Mouse (Mus musculus) A20 (cell line): ENCODE measurements around the gene Dlgap5.

Experiments used
- DNase-seq: peaks from one replicate; pipeline ENCODE4 v3.0.0-alpha.2; 2011; ENCODE audit warnings: low read depth, low spot score

The Dlgap5 gene

DNA sequence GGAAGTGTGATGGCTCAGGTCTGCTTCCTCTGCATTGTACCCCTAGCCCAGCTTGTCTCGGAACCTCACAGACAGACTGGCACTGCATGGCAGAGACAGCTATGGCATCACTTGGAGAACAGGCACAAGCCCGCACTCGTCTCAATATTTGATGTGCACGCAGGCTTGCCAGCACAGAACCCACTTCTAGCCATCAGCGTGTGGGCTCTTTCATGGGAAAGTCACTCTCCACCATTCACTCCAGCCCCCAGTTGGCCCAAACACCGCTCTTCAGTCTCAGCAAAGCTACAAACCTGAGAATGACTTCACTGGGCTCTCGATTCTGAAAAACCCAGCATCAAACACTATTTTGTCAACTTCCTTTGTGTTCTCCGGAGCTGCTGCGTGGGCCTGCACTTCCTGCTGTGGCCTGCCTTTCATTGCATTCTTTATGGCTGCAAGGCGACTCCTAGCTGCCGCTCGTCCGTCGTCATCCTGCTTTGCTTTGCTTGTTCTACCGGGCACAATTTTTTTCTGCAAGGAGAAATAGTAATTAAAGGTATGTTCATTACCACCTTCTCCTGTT is 22.7 kb downstream of the Dlgap5 start:
- DNase-seq: no peak

- no peak for DNase-seq
Measured at GRCm38 (mm10) chr14:47395007-47395406, 23.2 kb downstream of the Dlgap5 start.

DNA sequence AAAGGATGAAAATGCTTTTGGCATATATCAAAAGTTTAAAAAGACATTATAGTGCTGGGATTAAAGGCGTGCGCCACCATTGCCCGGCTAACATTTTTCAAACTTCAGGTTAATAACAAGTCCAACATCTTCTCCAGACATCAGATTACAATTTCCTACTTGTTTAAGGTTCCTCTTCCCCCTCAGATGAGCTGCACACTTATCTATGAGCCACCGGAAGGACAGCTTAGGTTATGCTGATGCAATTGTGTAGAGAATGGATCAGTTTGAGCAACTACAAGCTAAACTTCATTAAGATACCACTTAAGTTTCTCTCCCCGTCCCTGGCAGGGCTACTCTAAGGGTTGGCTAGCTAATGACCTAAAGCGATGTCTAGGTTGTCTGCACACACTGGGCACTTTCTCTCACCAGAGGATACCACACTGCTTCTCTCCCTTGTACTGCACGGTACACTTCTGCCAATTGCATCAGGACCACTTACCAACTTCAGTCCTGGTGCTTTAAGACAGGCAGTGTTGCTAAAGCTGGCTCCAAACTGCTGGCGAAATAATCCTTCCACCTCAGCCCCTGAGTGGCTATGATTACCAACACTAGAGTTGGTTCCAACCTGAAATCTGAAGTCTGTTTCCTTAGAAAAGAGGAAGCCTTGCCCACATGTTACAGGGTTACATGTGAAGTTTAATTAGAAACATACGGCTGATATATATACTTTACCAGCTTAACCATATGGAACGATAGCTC is 24.7 kb downstream of the Dlgap5 start:
- DNase-seq: no peak

GRCm38 (mm10) chr14:47386125-47386524 is 32.1 kb downstream of the Dlgap5 start:
- no peak for DNase-seq

- DNase-seq: no peak
Measured at GRCm38 (mm10) chr14:47384653-47385052, 33.6 kb downstream of the Dlgap5 start.

DNA sequence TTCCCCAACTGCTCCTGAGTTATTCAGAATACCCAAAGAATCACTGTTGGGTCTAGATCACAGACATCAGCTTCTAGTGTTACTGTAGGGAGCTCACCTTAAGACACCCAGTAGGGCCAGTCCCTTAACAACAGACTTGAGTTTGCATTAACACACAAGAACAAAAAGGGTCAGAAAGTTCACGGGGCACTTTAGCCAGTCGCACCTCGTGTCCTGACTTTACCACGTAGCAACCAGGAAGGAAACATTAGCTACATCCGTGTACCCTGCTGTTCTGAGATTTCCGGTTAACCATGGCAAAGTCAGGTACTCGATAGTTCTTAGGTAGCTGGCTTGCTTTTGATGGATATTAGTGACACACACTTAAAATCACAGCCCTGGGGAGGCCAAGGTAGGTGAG is 34.3 kb downstream of the Dlgap5 start:
- no peak for DNase-seq

- no peak for DNase-seq
Measured at GRCm38 (mm10) chr14:47378336-47378735, 39.9 kb downstream of the Dlgap5 start.

GRCm38 (mm10) chr14:47376526-47376925 is 41.7 kb downstream of the Dlgap5 start:
- no peak for DNase-seq

DNA sequence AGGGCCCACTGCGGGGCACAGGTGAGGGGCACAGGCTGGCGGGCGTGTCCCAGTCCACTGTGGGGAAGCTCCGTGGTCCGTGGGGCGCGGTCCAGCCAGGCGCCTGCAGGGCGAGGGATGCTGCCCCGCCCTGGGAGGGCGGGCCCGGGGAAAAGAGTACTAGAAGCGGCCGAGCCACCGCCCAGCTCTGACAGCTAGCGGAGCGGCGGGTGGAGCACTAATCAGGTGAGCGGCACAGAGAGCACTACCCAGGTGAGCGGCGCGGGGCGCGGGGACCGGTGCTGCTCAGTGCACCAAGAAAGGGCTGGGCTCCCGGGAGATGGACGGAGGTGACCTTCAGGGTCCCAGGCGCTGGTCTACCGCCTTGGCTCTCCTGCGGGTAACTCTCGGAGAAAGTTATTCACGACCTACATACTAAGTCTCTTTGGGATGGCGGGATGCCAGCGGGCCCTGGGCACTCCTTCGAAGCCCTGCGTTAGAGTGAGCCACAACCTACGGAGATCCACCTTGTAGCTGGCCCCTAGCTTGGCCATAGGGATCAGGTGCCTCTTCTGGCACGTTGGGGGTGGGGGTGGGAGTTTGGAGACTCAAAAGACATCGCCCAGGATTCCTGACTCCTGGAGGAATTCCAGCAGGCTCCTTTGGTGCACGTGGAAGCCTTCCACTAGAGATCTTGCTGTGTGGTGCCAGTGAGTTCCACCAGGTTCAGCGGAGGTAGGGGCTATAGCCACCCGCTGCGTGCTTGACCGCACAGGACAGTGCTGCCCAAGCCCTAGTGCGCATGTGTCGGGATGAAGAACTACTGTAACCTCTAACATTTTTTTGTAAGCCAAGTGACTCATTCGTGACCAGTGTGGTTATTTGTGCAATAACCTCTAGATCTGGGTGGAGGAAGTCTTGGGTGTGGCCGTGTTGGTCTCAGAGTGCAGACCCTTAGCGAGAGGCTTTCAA is 44.2 kb downstream of the Dlgap5 start:
- no peak for DNase-seq

DNA sequence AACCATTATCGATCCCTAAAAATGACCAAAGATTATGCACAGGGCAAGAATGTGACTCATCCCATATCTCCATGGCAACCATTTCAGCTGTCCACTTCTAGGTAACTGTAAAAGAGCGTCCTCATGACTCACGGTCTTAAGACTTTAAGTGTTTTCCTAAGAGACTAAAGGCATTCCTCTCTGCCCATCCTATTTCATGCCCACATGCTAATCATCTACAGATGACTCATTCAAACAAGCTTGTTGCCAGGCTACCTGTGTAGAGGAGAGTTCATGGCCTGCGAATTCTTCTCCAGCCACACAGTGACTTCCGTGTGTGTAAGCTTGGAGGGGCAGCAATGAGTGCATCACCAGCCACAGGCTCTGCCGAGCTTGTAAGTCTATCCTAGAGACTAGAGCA is 46.5 kb downstream of the Dlgap5 start:
- no peak for DNase-seq

DNA sequence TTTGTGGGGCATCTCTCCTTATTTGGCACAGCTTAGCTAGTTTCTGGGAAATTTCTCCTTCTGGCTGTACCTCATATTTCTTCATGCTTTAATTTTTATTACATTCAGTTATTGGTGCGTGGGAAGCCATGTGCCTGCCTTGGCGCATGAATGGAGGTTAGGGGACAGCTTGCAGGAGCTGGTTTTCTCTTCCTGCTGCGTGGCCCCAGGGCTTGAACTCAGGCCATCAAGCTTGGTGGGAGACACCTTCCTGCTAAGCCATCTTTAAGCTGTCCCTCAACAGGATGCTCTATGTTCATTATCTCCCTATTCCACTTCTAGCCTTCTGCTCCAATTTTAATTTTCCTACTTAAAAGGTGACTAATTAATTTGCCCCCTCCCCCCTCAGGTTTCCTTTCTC is 47.4 kb downstream of the Dlgap5 start:
- DNase-seq: no peak

- no peak for DNase-seq
Measured at GRCm38 (mm10) chr14:47369741-47370140, 48.5 kb downstream of the Dlgap5 start.

DNA sequence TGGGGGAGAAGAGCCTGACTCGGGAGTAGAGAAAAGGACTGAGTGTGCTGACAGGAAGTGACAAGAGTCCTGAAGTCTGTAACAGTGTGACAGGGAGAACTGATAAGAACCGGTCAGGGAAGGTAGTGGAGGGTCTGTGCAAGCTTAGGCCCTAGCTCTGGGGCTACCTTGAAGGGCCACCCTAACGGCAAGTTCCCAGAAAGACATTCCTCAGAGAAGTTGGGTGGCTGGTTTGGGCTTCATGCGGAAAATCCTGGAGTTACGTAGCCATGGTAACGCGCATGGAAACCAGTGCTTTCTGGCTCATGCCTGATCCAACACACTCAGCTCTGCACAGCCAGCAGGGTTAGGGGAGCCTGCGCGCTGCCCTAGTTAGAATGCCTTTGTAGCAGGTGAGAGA is 50.7 kb downstream of the Dlgap5 start, which contains the start of gene Lgals3:
TSS of gene Lgals3 (plus strand) at position 291 of the 400 bp plus-strand sequence.
- DNase-seq: no peak

DNA sequence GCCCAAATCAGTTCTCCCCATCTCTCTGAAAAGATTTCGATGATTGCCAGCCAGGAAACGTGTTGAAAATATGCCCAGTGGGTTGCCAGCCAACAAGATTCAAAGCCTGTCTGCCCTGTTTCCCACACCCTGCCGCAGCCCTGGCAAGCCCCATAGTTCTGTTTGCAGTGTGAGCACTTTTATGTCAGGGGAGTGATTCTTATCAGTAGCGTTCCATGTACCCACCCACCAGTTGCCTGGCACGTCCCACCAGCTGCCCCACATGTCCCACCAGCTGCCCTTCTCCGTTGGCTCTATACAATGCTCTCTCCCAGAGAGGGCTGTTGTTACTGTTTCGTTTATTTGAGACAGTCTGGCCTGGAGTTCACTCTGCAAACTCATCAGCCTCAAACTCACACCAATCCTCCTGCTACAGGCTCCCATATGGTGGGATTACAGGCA is 51.3 kb downstream of the Dlgap5 start:
- DNase-seq: no peak

DNA sequence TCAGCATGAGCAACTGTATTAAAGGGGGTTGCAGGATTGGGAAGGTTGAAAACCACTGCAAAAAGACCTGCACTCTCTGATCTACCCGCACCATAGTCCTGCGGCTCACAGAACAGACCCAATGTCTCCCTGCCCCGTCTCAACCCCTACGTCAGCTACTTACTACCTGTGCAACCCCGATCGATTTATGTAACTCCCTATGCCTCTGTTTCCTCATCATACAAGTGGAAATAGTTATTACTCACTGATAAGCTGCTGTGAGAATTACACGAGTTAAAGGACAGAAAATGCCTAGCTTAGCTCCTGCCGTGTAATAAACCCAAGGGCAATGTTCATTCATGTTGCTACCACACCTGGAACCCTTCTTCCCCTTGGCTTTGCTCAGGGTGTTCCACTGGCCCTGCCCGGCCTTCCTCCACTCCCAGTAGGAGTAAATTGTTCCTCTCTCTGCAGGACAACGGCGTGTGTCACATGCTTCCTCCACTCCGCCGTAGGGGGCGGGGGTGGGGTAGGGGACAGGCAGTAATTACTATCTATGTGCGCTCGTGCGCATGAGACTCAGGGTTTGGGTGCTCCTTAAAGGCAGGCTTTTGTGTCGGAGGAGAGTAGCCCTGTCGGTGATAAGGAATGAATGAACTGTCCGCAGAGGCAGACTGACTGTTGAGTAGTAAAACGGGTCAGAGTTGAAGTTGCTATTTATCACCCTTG is 53.3 kb downstream of the Dlgap5 start:
- no peak for DNase-seq

DNA sequence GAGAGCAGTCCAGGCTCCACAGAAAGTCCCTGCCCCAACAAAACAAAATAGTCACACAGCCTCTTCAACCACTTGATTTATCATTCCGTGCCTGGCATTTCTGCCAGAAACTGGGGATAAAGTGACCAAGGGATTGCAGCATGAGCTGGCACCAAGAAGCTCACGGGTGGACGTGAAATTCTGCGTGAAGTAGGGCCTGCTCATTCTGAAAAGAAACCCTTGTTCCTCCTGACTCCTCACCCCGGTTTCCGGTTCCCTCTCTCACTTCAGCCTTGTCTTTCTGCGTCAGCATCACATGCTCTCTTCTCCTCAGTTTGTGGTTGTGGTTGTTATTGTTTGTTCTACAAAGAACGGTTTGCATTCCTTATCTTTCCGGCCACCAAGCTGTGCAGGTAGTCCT is 56.3 kb downstream of the Dlgap5 start:
- no peak for DNase-seq

GRCm38 (mm10) chr14:47361418-47361817 is 56.8 kb downstream of the Dlgap5 start:
- DNase-seq: no peak

- peak; percentile 68 for DNase-seq
Measured at GRCm38 (mm10) chr14:47359610-47360009, 58.6 kb downstream of the Dlgap5 start.

DNA sequence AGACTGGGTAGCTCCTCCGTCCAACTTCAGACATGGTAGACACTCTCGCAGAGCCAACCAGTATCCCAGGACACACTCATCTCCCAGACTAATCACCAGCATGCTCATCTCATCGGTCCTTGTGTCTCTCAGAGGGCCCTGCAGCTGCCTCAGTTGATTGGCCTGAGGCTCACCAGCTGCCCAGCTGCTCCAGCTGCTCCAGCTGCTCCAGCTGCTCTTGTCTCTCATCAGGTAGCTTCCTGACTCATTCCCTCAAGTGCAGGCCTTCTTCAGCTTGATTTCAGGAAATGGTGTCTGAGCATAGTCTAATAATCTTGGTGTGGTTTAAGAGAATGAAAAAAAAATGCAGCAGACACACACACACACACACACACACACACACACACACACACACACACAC is 61.6 kb downstream of the Dlgap5 start:
- no peak for DNase-seq

GRCm38 (mm10) chr14:47354948-47355347 is 63.3 kb downstream of the Dlgap5 start:
- no peak for DNase-seq

GRCm38 (mm10) chr14:47354111-47354577 is 64.1 kb downstream of the Dlgap5 start:
- DNase-seq: no peak

GRCm38 (mm10) chr14:47353240-47353639 is 65.0 kb downstream of the Dlgap5 start:
- no peak for DNase-seq
